Mouse (Mus musculus): ENCODE results near the gene Ppfibp1. TPM values are rescaled to one million over a fixed set of nuclear protein-coding genes. Genes with fewer than 3 reads are reported as not detected.

The Ppfibp1 gene
- polyA plus RNA-seq, 1 experiment from 2014 or later: 25.0 TPM

- H3K4me3 ChIP-seq: no peak overlapping the region
- no peak overlapping the region for H3K9ac ChIP-seq (replicated peaks)
- no peak overlapping the region for H3K4me2 ChIP-seq (replicated peaks)
- 80% methylated on average over 5 of the region's 5 CpGs for WGBS
- no peaks in the 10 kb centered on the region for H3K36me3 ChIP-seq
- H3K9me3 ChIP-seq: no peaks in the 10 kb centered on the region
- no peaks in the 10 kb centered on the region for H3K27me3 ChIP-seq
- no peaks in the 10 kb centered on the region for H3K4me1 ChIP-seq
- no peak for ATAC-seq (ENCODE audit: low FRiP score, low read depth)
- H3K27ac ChIP-seq (replicated peaks): no peak overlapping the region
These were observed 18.9 kb downstream of the Ppfibp1 start for GRCm38 (mm10) chr6:146907061-146907794.

GRCm38 (mm10) chr6:146907795-146908190 lies 19.5 kb downstream of the Ppfibp1 start:
- Histone ChIP-seq H3K4me2 (replicated peaks) (no peak overlapping the region), H3K4me3 (no peak overlapping the region), H3K9me3 (no peaks in the 10 kb centered on the region), H3K27me3 (no peaks in the 10 kb centered on the region), H3K9ac (replicated peaks) (no peak overlapping the region), H3K27ac (replicated peaks) (no peak overlapping the region), H3K4me1 (no peaks in the 10 kb centered on the region), H3K36me3 (no peaks in the 10 kb centered on the region)
- 95% methylated on average over 1 of the region's 1 CpGs for WGBS
- no peak for ATAC-seq (ENCODE audit: low FRiP score, low read depth)

GRCm38 (mm10) chr6:146908801-146909200 lies 20.5 kb downstream of the Ppfibp1 start:
- Histone ChIP-seq H3K4me2 (replicated peaks) (no peak overlapping the region), H3K4me3 (no peak overlapping the region), H3K27ac (replicated peaks) (no peak overlapping the region), H3K36me3 (no peaks in the 10 kb centered on the region), H3K9ac (replicated peaks) (no peak overlapping the region), H3K27me3 (no peaks in the 10 kb centered on the region), H3K9me3 (no peaks in the 10 kb centered on the region), H3K4me1 (peaks cover 5% of the 10 kb centered on the region; the same call in 1 of the 2 replicates)
- WGBS: 84% methylated on average over 2 of the region's 2 CpGs
- ATAC-seq (ENCODE audit: low FRiP score, low read depth): no peak

- Histone ChIP-seq H3K4me3 (no peak overlapping the region), H3K27ac (replicated peaks) (no peak overlapping the region), H3K9ac (replicated peaks) (no peak overlapping the region), H3K36me3 (no peaks in the 10 kb centered on the region), H3K4me1 (peaks cover 5% of the 10 kb centered on the region; the same call in 1 of the 2 replicates), H3K4me2 (replicated peaks) (no peak overlapping the region), H3K9me3 (no peaks in the 10 kb centered on the region), H3K27me3 (no peaks in the 10 kb centered on the region)
- WGBS: 81% methylated on average over 5 of the region's 5 CpGs
- no peak for ATAC-seq (ENCODE audit: low FRiP score, low read depth)
These were observed 21.6 kb downstream of the Ppfibp1 start for GRCm38 (mm10) chr6:146909725-146910489.

GRCm38 (mm10) chr6:146910801-146911200 lies 22.5 kb downstream of the Ppfibp1 start:
- H3K27me3 ChIP-seq: no peaks in the 10 kb centered on the region
- H3K4me2 ChIP-seq (replicated peaks): no peak overlapping the region
- no peak overlapping the region for H3K4me3 ChIP-seq
- ATAC-seq (ENCODE audit: low FRiP score, low read depth): no peak
- 94% methylated on average over 2 of the region's 2 CpGs for WGBS
- no peak overlapping the region for H3K27ac ChIP-seq (replicated peaks)
- H3K9ac ChIP-seq (replicated peaks): no peak overlapping the region
- H3K36me3 ChIP-seq: no peaks in the 10 kb centered on the region
- no peaks in the 10 kb centered on the region for H3K9me3 ChIP-seq
- peaks cover 5% of the 10 kb centered on the region; the same call in 1 of the 2 replicates for H3K4me1 ChIP-seq

- no peak overlapping the region for H3K4me3 ChIP-seq
- H3K27ac ChIP-seq (replicated peaks): no peak overlapping the region
- no peak overlapping the region for H3K4me2 ChIP-seq (replicated peaks)
- no peaks in the 10 kb centered on the region for H3K36me3 ChIP-seq
- no peak for ATAC-seq (ENCODE audit: low FRiP score, low read depth)
- 33% methylated on average over 3 of the region's 3 CpGs for WGBS
- H3K9me3 ChIP-seq: no peaks in the 10 kb centered on the region
- H3K4me1 ChIP-seq: peaks cover 5% of the 10 kb centered on the region; the same call in 1 of the 2 replicates
- H3K27me3 ChIP-seq: no peaks in the 10 kb centered on the region
- no peak overlapping the region for H3K9ac ChIP-seq (replicated peaks)
These were observed 24.7 kb downstream of the Ppfibp1 start for GRCm38 (mm10) chr6:146912835-146913488.

GRCm38 (mm10) chr6:146913489-146914198 lies 25.4 kb downstream of the Ppfibp1 start:
- H3K4me3 ChIP-seq: no peak overlapping the region
- no peaks in the 10 kb centered on the region for H3K36me3 ChIP-seq
- H3K9me3 ChIP-seq: no peaks in the 10 kb centered on the region
- WGBS: 68% methylated on average over 4 of the region's 4 CpGs
- no peak overlapping the region for H3K27ac ChIP-seq (replicated peaks)
- H3K4me1 ChIP-seq: peaks cover 5% of the 10 kb centered on the region; the same call in 1 of the 2 replicates
- no peak for ATAC-seq (ENCODE audit: low FRiP score, low read depth)
- no peaks in the 10 kb centered on the region for H3K27me3 ChIP-seq
- no peak overlapping the region for H3K9ac ChIP-seq (replicated peaks)
- no peak overlapping the region for H3K4me2 ChIP-seq (replicated peaks)

GRCm38 (mm10) chr6:146915808-146916207 lies 27.5 kb downstream of the Ppfibp1 start:
- Histone ChIP-seq H3K27ac (replicated peaks) (no peak overlapping the region), H3K9me3 (no peaks in the 10 kb centered on the region), H3K4me3 (no peak overlapping the region), H3K4me2 (replicated peaks) (no peak overlapping the region), H3K4me1 (peaks cover 5% of the 10 kb centered on the region; the same call in 1 of the 2 replicates), H3K27me3 (no peaks in the 10 kb centered on the region), H3K9ac (replicated peaks) (no peak overlapping the region), H3K36me3 (no peaks in the 10 kb centered on the region)
- ATAC-seq (ENCODE audit: low FRiP score, low read depth): no peak
- WGBS: 87% methylated on average over 1 of the region's 1 CpGs

- Histone ChIP-seq H3K4me3 (no peak overlapping the region), H3K9me3 (no peaks in the 10 kb centered on the region), H3K36me3 (no peaks in the 10 kb centered on the region), H3K27ac (replicated peaks) (no peak overlapping the region), H3K4me1 (peaks cover 5% of the 10 kb centered on the region; the same call in 1 of the 2 replicates), H3K27me3 (no peaks in the 10 kb centered on the region), H3K9ac (replicated peaks) (no peak overlapping the region), H3K4me2 (replicated peaks) (no peak overlapping the region)
- 86% methylated on average over 3 of the region's 3 CpGs for WGBS
- no peak for ATAC-seq (ENCODE audit: low FRiP score, low read depth)
These were observed 29.1 kb downstream of the Ppfibp1 start for GRCm38 (mm10) chr6:146917396-146917795.

GRCm38 (mm10) chr6:146918341-146918740 lies 30.1 kb downstream of the Ppfibp1 start:
- WGBS: 88% methylated on average over 6 of the region's 6 CpGs
- H3K27me3 ChIP-seq: no peaks in the 10 kb centered on the region

GRCm38 (mm10) chr6:146926415-146926980 lies 38.2 kb downstream of the Ppfibp1 start:
- no peaks in the 10 kb centered on the region for H3K27me3 ChIP-seq
- ATAC-seq (ENCODE audit: low FRiP score, low read depth): no peak
- H3K4me1 ChIP-seq: 0 out of 2 replicates have a peak, but pooled peaks cover 6% of the 10 kb centered on the region
- no peaks in the 10 kb centered on the region for H3K9me3 ChIP-seq
- H3K9ac ChIP-seq (replicated peaks): no peak overlapping the region
- no peak overlapping the region for H3K4me2 ChIP-seq (replicated peaks)
- no peaks in the 10 kb centered on the region for H3K36me3 ChIP-seq
- no peak overlapping the region for H3K4me3 ChIP-seq
- no peak overlapping the region for H3K27ac ChIP-seq (replicated peaks)
- 85% methylated on average over 5 of the region's 5 CpGs for WGBS

More at GRCm38 (mm10) chr6:146918341-146918740, 30.1 kb downstream of the Ppfibp1 start:
- H3K27ac ChIP-seq (replicated peaks): no peak overlapping the region
- no peaks in the 10 kb centered on the region for H3K9me3 ChIP-seq
- no peaks in the 10 kb centered on the region for H3K36me3 ChIP-seq
- peaks cover 2% of the 10 kb centered on the region; the same call in 1 of the 2 replicates for H3K4me1 ChIP-seq
- H3K4me2 ChIP-seq (replicated peaks): no peak overlapping the region
- ATAC-seq (ENCODE audit: low FRiP score, low read depth): no peak
- no peak overlapping the region for H3K9ac ChIP-seq (replicated peaks)
- H3K4me3 ChIP-seq: no peak overlapping the region
